8 mouse cellular contexts compared by ENCODE assay signal in the genomic region with DNA sequence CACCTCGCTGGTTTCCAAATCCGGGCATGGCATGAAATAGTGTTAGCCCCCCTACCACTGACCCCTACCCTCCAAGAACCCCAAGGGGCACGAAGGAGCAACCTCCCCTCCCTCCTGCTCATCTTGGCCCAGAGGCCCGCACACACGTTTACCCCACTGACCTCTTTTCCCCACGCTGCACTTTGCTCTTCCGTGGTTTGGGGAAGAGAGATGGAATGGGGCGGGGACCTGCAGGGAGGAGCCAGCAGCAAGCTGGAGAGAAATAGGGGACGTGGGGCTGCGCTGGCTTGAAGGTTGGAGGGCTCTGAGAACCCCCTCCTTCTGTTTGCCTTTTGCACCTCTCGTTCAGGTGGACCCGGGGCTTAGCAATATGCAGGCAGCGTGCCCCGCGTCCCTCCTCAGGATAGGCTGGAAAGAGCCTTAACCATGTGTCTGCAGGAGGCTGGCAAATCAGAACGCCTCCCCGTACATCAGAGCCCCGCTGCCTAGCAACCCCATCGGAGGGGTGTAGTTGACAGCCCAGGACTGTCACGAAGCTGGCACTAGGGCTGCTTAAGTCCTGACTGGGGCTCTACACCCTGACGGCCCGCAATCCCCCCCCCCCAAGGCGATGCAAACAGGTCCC. TPM values are rescaled to one million over a fixed set of nuclear protein-coding genes. Genes with fewer than 3 reads are reported as not detected.
DNase-seq lines count a peak whose midpoint lies in the region; ATAC-seq and TF ChIP-seq lines count a peak whose summit lies in the region.

No protein-coding gene starts in this region.

- H3K27me3 ChIP-seq in heart, embryonic 11.5 days (ENCODE audit: control insufficient read depth, insufficient read depth, low read length): peaks cover 23% of the 10 kb centered on the region
- H3K27me3 ChIP-seq in kidney, postnatal 0 days (ENCODE audit: insufficient read depth, low read length): no peaks in the 10 kb centered on the region
- peaks cover 57% of the 10 kb centered on the region for H3K27me3 ChIP-seq in liver, embryonic 13.5 days

- H3K4me3 ChIP-seq in heart, embryonic 11.5 days (ENCODE audit: low read depth, low read length): peak overlapping the region; percentile 48
- peak overlapping the region; percentile 40; the same call in 1 of the 2 replicates for H3K4me3 ChIP-seq in kidney, postnatal 0 days (replicated peaks; ENCODE audit: low read depth, low read length)
- H3K4me3 ChIP-seq in liver, embryonic 13.5 days (replicated peaks): peak overlapping the region; percentile 47; the same call in 1 of the 2 replicates

- no peak for DNase-seq in heart, adult 18-20 months
- peak; percentile 32 for DNase-seq in cerebellum, adult 8-10 months
- peak; percentile 21 to 74 for DNase-seq in frontal cortex, adult 2 months (ENCODE audit: extremely low spot score in 1 of 2, low spot score in 1 of 2)
- DNase-seq in kidney, postnatal 0 days (ENCODE audit: low spot score): peak; percentile 50
- DNase-seq in liver, embryonic 13.5 days: no peak
- peak; percentile 89 for DNase-seq in retina, postnatal 1 day
- no peak for DNase-seq in ovary, postnatal 10 days (ENCODE audit: low spot score)

- WGBS in heart, embryonic 11.5 days (ENCODE audit: insufficient replicate concordance): 29% methylated on average over 23 of the region's 23 CpGs
- WGBS in kidney, postnatal 0 days: 17% methylated on average over 23 of the region's 23 CpGs
- WGBS in liver, embryonic 13.5 days (ENCODE audit: insufficient replicate concordance): 47% methylated on average over 23 of the region's 23 CpGs

- peak overlapping the region; percentile 75 for H3K4me2 ChIP-seq in heart, embryonic 11.5 days
- H3K4me2 ChIP-seq in kidney, postnatal 0 days (ENCODE audit: low read length): peak overlapping the region; percentile 82
- peak overlapping the region; percentile 69 for H3K4me2 ChIP-seq in liver, embryonic 13.5 days

- no peaks in the 10 kb centered on the region for H3K9me3 ChIP-seq in heart, embryonic 11.5 days (replicated peaks; ENCODE audit: control insufficient read depth, low read length)
- no peaks in the 10 kb centered on the region for H3K9me3 ChIP-seq in kidney, postnatal 0 days (replicated peaks; ENCODE audit: low read length)
- no peaks in the 10 kb centered on the region for H3K9me3 ChIP-seq in liver, embryonic 13.5 days (replicated peaks)

- TF ChIP-seq CTCF in kidney, postnatal 0 days (IDR thresholded peaks at IDR 0.05; ENCODE audit: low read depth): no peak

- peaks cover 23% of the 10 kb centered on the region for H3K4me1 ChIP-seq in heart, embryonic 11.5 days (ENCODE audit: control insufficient read depth, insufficient read depth, low read length)
- H3K4me1 ChIP-seq in kidney, postnatal 0 days (replicated peaks; ENCODE audit: insufficient read depth, low read length): peaks cover 22% of the 10 kb centered on the region
- peaks cover 25% of the 10 kb centered on the region for H3K4me1 ChIP-seq in liver, embryonic 13.5 days (replicated peaks)

- no peaks in the 10 kb centered on the region for H3K36me3 ChIP-seq in heart, embryonic 11.5 days (ENCODE audit: control insufficient read depth, insufficient read depth, low read length)
- no peaks in the 10 kb centered on the region for H3K36me3 ChIP-seq in kidney, postnatal 0 days (ENCODE audit: insufficient read depth, low read length)
- H3K36me3 ChIP-seq in liver, embryonic 13.5 days: no peaks in the 10 kb centered on the region

- peak; percentile 41; the same call in 1 of the 2 replicates for ATAC-seq in heart, embryonic 11.5 days (replicated peaks; ENCODE audit: insufficient number of reproducible peaks, low FRiP score, low TSS enrichment)
- ATAC-seq in kidney, postnatal 0 days (replicated peaks; ENCODE audit: low FRiP score, low read depth): peak; percentile 58
- ATAC-seq in liver, embryonic 13.5 days (ENCODE audit: low read depth): 0 out of 2 replicates have a peak, but pooled peaks have one; percentile 42

- 0 out of 2 replicates have a peak overlapping the region, but pooled peaks have one; percentile 43 for H3K9ac ChIP-seq in heart, embryonic 11.5 days (ENCODE audit: low read depth, low read length)
- no peak overlapping the region for H3K9ac ChIP-seq in kidney, postnatal 0 days (ENCODE audit: low read depth, low read length)
- H3K9ac ChIP-seq in liver, embryonic 13.5 days: no peak overlapping the region

- H3K27ac ChIP-seq in heart, embryonic 11.5 days (ENCODE audit: low read depth, low read length): no peak overlapping the region
- H3K27ac ChIP-seq in kidney, postnatal 0 days: no peak overlapping the region
- no peak overlapping the region for H3K27ac ChIP-seq in liver, embryonic 13.5 days

RNA-seq across cellular contexts. Expression of a gene that starts 39.2 kb away (rescaled TPM):
- polyA plus RNA-seq in heart, embryonic 11.5 days (2014; fragmentation: Nextera tagmentation; extraction: Ambion mirVana): 26.5 and 28.8 TPM in 2 replicates
- 10 to 100 TPM; 10.6 to 14.2 TPM for total RNA-seq in heart, adult 18-20 months (2021)
- 18.7 and 20.9 TPM in 2 replicates for polyA plus RNA-seq in frontal cortex, adult 2 months (2012; rRNA removed)
- polyA plus RNA-seq in kidney, postnatal 0 days (2015; fragmentation: Nextera tagmentation; extraction: Ambion mirVana): 62.5 and 66.1 TPM in 2 replicates
- 21.3 and 23.6 TPM in 2 replicates for polyA plus RNA-seq in liver, embryonic 13.5 days (2015; fragmentation: Nextera tagmentation; extraction: Ambion mirVana)

Comparison
In these comparisons a context has a peak if more than half of its experiments do, and no peak if none do; other contexts are left out.
1. DNase-seq: peak in cerebellum, adult 8-10 months (single experiment), frontal cortex, adult 2 months (2 of 2), kidney, postnatal 0 days (single experiment) and retina, postnatal 1 day (single experiment); none in heart, adult 18-20 months (0 of 2), liver, embryonic 13.5 days (single experiment) and ovary, postnatal 10 days (single experiment).
2. Peak in every context shown above with its lines, with median percentiles within 50 percentile points of each other: ATAC-seq, H3K4me2 ChIP-seq and H3K4me3 ChIP-seq.